Mouse (Mus musculus) heart, embryonic 10.5 days (tissue): ENCODE results near the gene Gm10961. TPM values are rescaled to one million over a fixed set of nuclear protein-coding genes. Genes with fewer than 3 reads are reported as not detected.

ENCODE experiments used
- polyA plus RNA-seq: library from polyadenylated mRNA; unstranded; fragments of >200 nt; fragmentation: Nextera tagmentation; extraction: Ambion mirVana; gene quantifications from 2 replicates; pipeline ENCODE4 v1.2.1, GENCODE M21; 2016

Gene Gm10961
- polyA plus RNA-seq, 1 experiment from 2014 or later: not detected

Other genes starting within 250 kb of the Gm10961 start
- 0.09 and 0.18 TPM in 2 replicates for gene Kcnc4, start 171.8 kb upstream of the Gm10961 start, polyA plus RNA-seq
- gene Slc6a17, start 113.3 kb upstream of the Gm10961 start, polyA plus RNA-seq: 3.0 and 3.8 TPM in 2 replicates
- 0.15 TPM in 1 of 2 replicates, not detected in the other for gene Ubl4b, start 76.2 kb upstream of the Gm10961 start, polyA plus RNA-seq
- gene Alx3, start 36.3 kb upstream of the Gm10961 start, polyA plus RNA-seq: 2.3 and 13.0 TPM in 2 replicates
- gene Strip1, start 372 bp downstream of the Gm10961 start, polyA plus RNA-seq: 45.1 and 50.1 TPM in 2 replicates
- 62.2 and 71.8 TPM in 2 replicates for gene Ahcyl1, start 65.2 kb downstream of the Gm10961 start, polyA plus RNA-seq
- gene Csf1, start 129.1 kb downstream of the Gm10961 start, polyA plus RNA-seq: 10.4 and 11.3 TPM in 2 replicates
- not detected in 2 replicates for gene Eps8l3, start 245.9 kb downstream of the Gm10961 start, polyA plus RNA-seq